Mouse (Mus musculus) adrenal gland (tissue): ENCODE measurements around the gene Mdfi.

ENCODE experiments used
- intact Hi-C: fragments of 180-260 bp; cut with DNase I; formaldehyde crosslinking; loops from one replicate; pipeline ENCODE4 v1.15.1; 2025

Gene Mdfi

GRCm38 (mm10) chr17:47850035-47850434 is 15.5 kb upstream of the Mdfi start:
- intact Hi-C loops: no loop called here

- intact Hi-C loops: no loop called here
These were observed 13.5 kb upstream of the Mdfi start for GRCm38 (mm10) chr17:47847985-47848384.

GRCm38 (mm10) chr17:47845609-47846008 is 11.1 kb upstream of the Mdfi start:
- intact Hi-C loops: no loop called here

- intact Hi-C loops: no loop called here
These were observed 9.0 kb upstream of the Mdfi start for GRCm38 (mm10) chr17:47843465-47843864.

GRCm38 (mm10) chr17:47841931-47842623 is 7.6 kb upstream of the Mdfi start:
- intact Hi-C loops: no loop called here

GRCm38 (mm10) chr17:47841521-47841920 is 7.0 kb upstream of the Mdfi start:
- intact Hi-C loops: no loop called here

- intact Hi-C loops: no loop called here
These were observed 3.3 kb upstream of the Mdfi start for GRCm38 (mm10) chr17:47837808-47838207.

- intact Hi-C loops: no loop called here
These were observed 636 bp downstream of the Mdfi start for GRCm38 (mm10) chr17:47833628-47834481.

GRCm38 (mm10) chr17:47833029-47833627 is 1.4 kb downstream of the Mdfi start:
- intact Hi-C loops: no loop called here

- intact Hi-C loops: no loop called here
These were observed 1.9 kb downstream of the Mdfi start for GRCm38 (mm10) chr17:47832501-47833028.

GRCm38 (mm10) chr17:47831772-47832171 is 2.7 kb downstream of the Mdfi start:
- intact Hi-C loops: no loop called here

GRCm38 (mm10) chr17:47831161-47831560 is 3.3 kb downstream of the Mdfi start:
- intact Hi-C loops: no loop called here

- intact Hi-C loops: no loop called here
These were observed 13.2 kb downstream of the Mdfi start for GRCm38 (mm10) chr17:47821339-47821738.

- intact Hi-C loops: no loop called here
These were observed 16.3 kb downstream of the Mdfi start for GRCm38 (mm10) chr17:47818038-47818725.

- intact Hi-C loops: no loop called here
These were observed 19.0 kb downstream of the Mdfi start for GRCm38 (mm10) chr17:47815446-47815845.

GRCm38 (mm10) chr17:47814496-47814895 is 20.0 kb downstream of the Mdfi start:
- intact Hi-C loops: no loop called here

GRCm38 (mm10) chr17:47813616-47814015 is 20.9 kb downstream of the Mdfi start:
- intact Hi-C loops: no loop called here

- intact Hi-C loops: no loop called here
These were observed 22.3 kb downstream of the Mdfi start for GRCm38 (mm10) chr17:47812200-47812599.

GRCm38 (mm10) chr17:47811265-47811800 is 23.2 kb downstream of the Mdfi start:
- intact Hi-C loops: no loop called here

GRCm38 (mm10) chr17:47806230-47806629 is 28.3 kb downstream of the Mdfi start:
- intact Hi-C loops: no loop called here
